Mouse (Mus musculus): ENCODE measurements around the gene Pimreg.

DNA sequence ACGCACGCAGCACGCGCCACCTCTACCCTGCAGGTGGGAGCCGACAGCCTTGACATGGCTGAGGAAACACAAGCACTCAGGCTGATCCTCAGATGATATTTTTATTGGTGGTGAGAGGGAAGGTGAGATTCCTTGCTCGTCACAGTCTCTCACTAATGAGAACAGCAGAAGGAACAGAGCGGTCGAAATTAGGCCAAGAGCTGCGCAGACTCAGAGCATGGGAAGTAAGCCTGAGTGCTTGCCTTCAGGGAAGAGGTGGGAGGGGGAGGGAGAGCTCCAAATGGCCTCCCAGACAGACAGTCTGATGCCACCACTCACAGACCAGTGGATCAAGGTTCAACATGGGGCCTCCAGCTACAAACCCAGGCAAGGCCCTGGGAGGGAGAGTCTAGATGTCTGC, 15.3 kb upstream of the Pimreg start:
- TF ChIP-seq CTCF (IDR thresholded peaks at IDR 0.05; ENCODE audit: extremely low read depth, insufficient read length, insufficient replicate concordance, low read depth, low read length) (no peak), POLR2A (IDR thresholded peaks at IDR 0.05; ENCODE audit: low read depth, low read length) (no peak)
